9 mouse cellular contexts compared by ENCODE assay signal in genomic region chr5:114620305-114620704, GRCm38 (mm10). TPM values are rescaled to one million over a fixed set of nuclear protein-coding genes. Genes with fewer than 3 reads are reported as not detected.
DNase-seq lines count a peak whose midpoint lies in the region.
"Had no signal": no experiment of that assay in that cellular context is flagged by ENCODE, and none has a peak within 500 bp of the region (broad histone marks: within the 10 kb centered on the region; RNA-seq: fewer than 3 reads in every experiment).

No protein-coding gene starts in this region.

- H3K4me3 ChIP-seq in megakaryocyte, embryonic 14.5 days (replicated peaks) = peak overlapping the region; percentile 33
- H3K4me3 ChIP-seq: forebrain, embryonic 15.5 days had no signal

- no peaks in the 10 kb centered on the region for H3K9me3 ChIP-seq in megakaryocyte, embryonic 14.5 days
- H3K9me3 ChIP-seq: forebrain, embryonic 15.5 days had no signal

- H3K4me1 ChIP-seq in megakaryocyte, embryonic 14.5 days = peaks cover 16% of the 10 kb centered on the region
- H3K4me1 ChIP-seq: forebrain, embryonic 15.5 days had no signal

- peak; percentile 39 for DNase-seq in kidney, postnatal 14 days
- no peak for DNase-seq in kidney, postnatal 4 days
- DNase-seq in CD4-positive helper T cell, adult 2 months (ENCODE audit: low read depth, low spot score) = peak; percentile 58
- DNase-seq in R1 (ENCODE audit: low read depth, low spot score) = peak; percentile 80
- no peak for DNase-seq in neural tube, embryonic 10.5 days (ENCODE audit: extremely low spot score, low spot score)
- DNase-seq in cerebellum, postnatal 14 days = no peak
- DNase-seq in cerebellum, adult 9-11 months = no peak

- H3K27me3 ChIP-seq in megakaryocyte, embryonic 14.5 days (replicated peaks) = peaks cover 41% of the 10 kb centered on the region
- H3K27me3 ChIP-seq: forebrain, embryonic 15.5 days had no signal

- H3K36me3 ChIP-seq in megakaryocyte, embryonic 14.5 days (replicated peaks; ENCODE audit: low read length) = no peaks in the 10 kb centered on the region
- H3K36me3 ChIP-seq: forebrain, embryonic 15.5 days had no signal

RNA-seq across cellular contexts. Expression of gene Trpv4, which starts 37.9 kb away (rescaled TPM):
- polyA plus RNA-seq in megakaryocyte, embryonic 14.5 days (2012; ENCODE audit: insufficient read depth, low replicate concordance) = 1.5 and 2.1 TPM in 2 replicates

RNA-seq across cellular contexts. Expression of gene Fam222a, which starts 52.5 kb away (rescaled TPM):
- polyA plus RNA-seq in megakaryocyte, embryonic 14.5 days (2012; ENCODE audit: insufficient read depth, low replicate concordance) = 0.34 and 9.8 TPM in 2 replicates

Comparison
In these comparisons a context has a peak if more than half of its experiments do, and no peak if none do; other contexts are left out.
1. DNase-seq: peak in kidney, postnatal 14 days (single experiment), CD4-positive helper T cell, adult 2 months (single experiment) and R1 (single experiment); none in kidney, postnatal 4 days (0 of 2), neural tube, embryonic 10.5 days (single experiment), cerebellum, postnatal 14 days (0 of 2) and cerebellum, adult 9-11 months (single experiment).